Mouse (Mus musculus) erythroid progenitor cell, adult 5-6 weeks (primary cell): ENCODE results near the gene Padi6. TPM values are rescaled to one million over a fixed set of nuclear protein-coding genes. Genes with fewer than 3 reads are reported as not detected.

Source experiments
- ATAC-seq: replicated peaks from 2 replicates; pipeline ENCODE4 v1.8.0; 2016; ENCODE audit warnings: moderate number of reproducible peaks, mild to moderate bottlenecking, moderate TSS enrichment, inconsistent platforms; ENCODE audit not compliant: poor library complexity, low FRiP score, severe bottlenecking
- total RNA-seq, 2 experiments: library from RNA; stranded (forward) in 1 of 2; stranded (reverse) in 1 of 2; fragments of 150-400 nt in 1 of 2; fragments of 186-747, 209-891 nt in 1 of 2; gene quantifications; 2 replicates each; pipeline versions ENCODE4 v1.2.3 to v1.2.4; 2015 to 2017; ENCODE audit warnings: low replicate concordance in 2 of 2

Padi6 gene
- not detected in 2 replicates for total RNA-seq (2015; ENCODE audit: low replicate concordance)
- not detected in 2 replicates for total RNA-seq (2017; ENCODE audit: low replicate concordance)

- no peak for ATAC-seq
Measured at GRCm38 (mm10) chr4:140742543-140742942, at the start of gene Padi6. Padi6 (minus strand) TSS chr4:140742643.

- no peak for ATAC-seq
Measured at GRCm38 (mm10) chr4:140791071-140791470, 48.6 kb upstream of the Padi6 start.

- ATAC-seq: no peak
Measured at GRCm38 (mm10) chr4:140789983-140790382, 47.5 kb upstream of the Padi6 start.

GRCm38 (mm10) chr4:140788983-140789382, 46.5 kb upstream of the Padi6 start:
- no peak; the same call in 1 of the 2 replicates for ATAC-seq

- no peak for ATAC-seq
Measured at GRCm38 (mm10) chr4:140788264-140788663, 45.8 kb upstream of the Padi6 start.

GRCm38 (mm10) chr4:140787414-140787813, 45.0 kb upstream of the Padi6 start:
- no peak for ATAC-seq

GRCm38 (mm10) chr4:140785217-140785616, 42.8 kb upstream of the Padi6 start:
- no peak for ATAC-seq

GRCm38 (mm10) chr4:140784292-140784945, 42.0 kb upstream of the Padi6 start:
- no peak for ATAC-seq

- no peak for ATAC-seq
Measured at GRCm38 (mm10) chr4:140782821-140783220, 40.4 kb upstream of the Padi6 start.

GRCm38 (mm10) chr4:140780507-140780906, 38.1 kb upstream of the Padi6 start:
- no peak for ATAC-seq

GRCm38 (mm10) chr4:140779803-140780397, 37.5 kb upstream of the Padi6 start:
- ATAC-seq: no peak

GRCm38 (mm10) chr4:140776623-140777022, 34.2 kb upstream of the Padi6 start:
- ATAC-seq: no peak

- ATAC-seq: no peak
Measured at GRCm38 (mm10) chr4:140775876-140776275, 33.4 kb upstream of the Padi6 start.

- ATAC-seq: no peak
Measured at GRCm38 (mm10) chr4:140774893-140775292, 32.5 kb upstream of the Padi6 start.

- no peak for ATAC-seq
Measured at GRCm38 (mm10) chr4:140774025-140774800, 31.8 kb upstream of the Padi6 start, which contains the start of gene Padi4. Padi4 (minus strand) TSS chr4:140774236.

- no peak for ATAC-seq
Measured at GRCm38 (mm10) chr4:140771091-140771490, 28.6 kb upstream of the Padi6 start.

GRCm38 (mm10) chr4:140770433-140770832, 28.0 kb upstream of the Padi6 start:
- ATAC-seq: no peak

GRCm38 (mm10) chr4:140768973-140769372, 26.5 kb upstream of the Padi6 start:
- no peak; the same call in 1 of the 2 replicates for ATAC-seq

GRCm38 (mm10) chr4:140765936-140766335, 23.5 kb upstream of the Padi6 start:
- no peak for ATAC-seq

GRCm38 (mm10) chr4:140763158-140763557, 20.7 kb upstream of the Padi6 start:
- no peak for ATAC-seq

GRCm38 (mm10) chr4:140761601-140762000, 19.2 kb upstream of the Padi6 start:
- no peak for ATAC-seq
